Mouse (Mus musculus) thymus, adult 2 months (tissue): ENCODE results near the gene Abcg5.

Source experiments
- CTCF ChIP-seq: fragments of 200-500 bp; IDR thresholded peaks from 2 replicates; pipeline ENCODE4 v1.5.1; 2012; ENCODE audit warnings: mild to moderate bottlenecking, control low read depth, low read length, moderate library complexity, borderline replicate concordance; ENCODE audit not compliant: control insufficient read depth, poor library complexity, insufficient read depth; ENCODE audit errors: extremely low read depth
- POLR2A ChIP-seq: fragments of 200-500 bp; IDR thresholded peaks from 2 replicates; pipeline ENCODE4 v1.6.1; 2012; ENCODE audit warnings: mild to moderate bottlenecking, low read length, control low read depth, moderate library complexity; ENCODE audit not compliant: control insufficient read depth, poor library complexity, insufficient read depth; ENCODE audit errors: extremely low read depth

DNA sequence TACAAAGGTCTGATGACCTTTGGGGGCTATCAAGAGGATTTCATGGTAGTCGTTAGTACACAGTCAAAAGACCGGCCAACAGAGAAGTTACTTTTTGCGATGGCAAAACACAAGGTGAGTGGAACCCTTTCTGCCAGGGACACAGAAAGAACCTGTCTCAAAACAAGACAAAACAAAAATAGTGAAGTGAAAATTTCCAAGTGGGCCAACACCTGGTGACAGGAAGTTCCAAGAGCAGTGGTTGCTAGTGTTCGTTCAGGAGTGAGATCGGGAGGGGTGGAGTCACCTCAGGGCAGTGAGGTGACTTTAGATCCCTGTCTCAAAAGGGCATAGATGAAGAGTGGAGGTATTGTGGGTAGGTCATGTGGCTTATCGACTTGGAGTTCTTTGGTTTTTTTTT lies 64.9 kb downstream of the Abcg5 start:
- TF ChIP-seq CTCF: no peak
- no peak for TF ChIP-seq POLR2A
